Mouse (Mus musculus) stomach, postnatal 0 days (tissue): ENCODE data around the gene Actn3.
A peak's percentile ranks its signal among the peaks of the same experiment; 100 is the strongest.

Experiments
- CTCF ChIP-seq: IDR thresholded peaks from 2 replicates; pipeline ENCODE4 v1.5.1; 2016; ENCODE audit warnings: antibody characterized with exemption, low read depth, mild to moderate bottlenecking, moderate library complexity
- EP300 ChIP-seq: optimal IDR thresholded peaks from 2 replicates; pipeline ENCODE3; 2016; ENCODE audit warnings: antibody characterized with exemption

GRCm38 (mm10) chr19:4865147-4865546 is 12.6 kb downstream of the Actn3 start:
- 0 out of 2 replicates have a peak, but pooled peaks have one; percentile 4 for TF ChIP-seq CTCF
- TF ChIP-seq EP300 = no peak
